Mouse (Mus musculus) c-Kit-positive CD71-positive TER-119-positive erythroid progenitor cells, embryonic 14.5 days (primary cell): Measurements from ENCODE around the gene Dgkd.
"Not testable (repeated sequence)": the region's sequence is repeated elsewhere in the genome, so short reads cannot be mapped to it uniquely, and the experiment has no call there.

Experiments used
- DNase-seq: peaks from one replicate; pipeline ENCODE4 v3.0.0-alpha.2; 2013; ENCODE audit warnings: low spot score

Dgkd gene

DNA sequence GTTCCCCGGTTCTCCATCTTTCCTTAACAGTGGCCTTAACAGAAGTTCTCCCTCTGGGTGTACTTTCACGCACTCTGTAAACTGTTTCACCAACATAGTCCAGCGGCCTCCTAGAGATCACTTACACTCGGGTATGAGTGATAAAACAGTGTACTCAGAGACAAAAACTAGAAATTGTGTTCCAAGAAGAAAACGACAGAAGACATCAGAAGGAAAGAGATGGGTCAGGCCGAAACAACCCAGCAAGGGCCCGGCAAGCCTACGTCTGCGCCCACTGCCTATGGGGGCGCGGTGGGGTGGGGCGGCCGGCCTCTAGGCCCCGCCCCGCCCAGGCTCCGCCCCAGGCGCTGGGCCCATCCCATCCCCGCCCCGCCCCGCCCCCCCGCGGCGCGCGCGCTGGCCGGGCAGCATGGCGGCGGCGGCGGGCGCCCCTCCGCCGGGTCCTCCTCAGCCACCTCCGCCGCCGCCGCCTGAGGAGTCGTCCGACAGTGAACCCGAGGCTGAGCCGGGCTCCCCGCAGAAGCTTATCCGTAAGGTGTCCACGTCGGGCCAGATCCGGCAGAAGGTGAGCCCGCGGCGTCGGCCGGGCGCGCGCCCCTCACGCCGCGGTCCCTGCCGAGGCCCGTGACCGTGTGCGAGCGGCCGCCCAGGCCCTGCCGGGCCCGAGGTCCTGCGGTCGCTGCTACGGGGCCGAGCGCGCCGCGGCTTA lies at the start of gene Dgkd:
TSS of gene Dgkd (plus strand) at position 396 of the 709 bp plus-strand sequence.
- peak; percentile 76 for DNase-seq

DNA sequence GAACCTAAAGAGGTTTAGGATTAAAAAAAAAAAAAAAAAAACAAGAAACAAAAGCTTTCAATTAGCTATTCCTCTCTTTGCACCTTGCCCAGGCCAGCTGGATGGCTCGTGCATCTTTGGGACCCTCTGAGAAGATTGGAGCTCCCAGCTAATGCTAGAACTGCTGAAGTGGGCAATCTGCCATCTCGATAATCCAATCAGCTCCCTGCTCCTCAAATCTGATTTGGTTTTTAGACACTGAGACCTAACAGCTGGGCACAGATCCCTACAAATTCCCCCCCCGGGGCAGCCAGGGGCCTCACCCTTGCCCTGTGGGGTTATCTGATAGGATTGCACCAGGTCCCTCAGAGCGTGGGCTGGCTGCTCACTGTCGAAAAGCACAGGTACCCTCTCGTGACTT lies 49.5 kb upstream of the Dgkd start, which contains the start of gene Sag:
TSS of gene Sag (plus strand) at position 105 of the 400 bp plus-strand sequence.
- no peak for DNase-seq

DNA sequence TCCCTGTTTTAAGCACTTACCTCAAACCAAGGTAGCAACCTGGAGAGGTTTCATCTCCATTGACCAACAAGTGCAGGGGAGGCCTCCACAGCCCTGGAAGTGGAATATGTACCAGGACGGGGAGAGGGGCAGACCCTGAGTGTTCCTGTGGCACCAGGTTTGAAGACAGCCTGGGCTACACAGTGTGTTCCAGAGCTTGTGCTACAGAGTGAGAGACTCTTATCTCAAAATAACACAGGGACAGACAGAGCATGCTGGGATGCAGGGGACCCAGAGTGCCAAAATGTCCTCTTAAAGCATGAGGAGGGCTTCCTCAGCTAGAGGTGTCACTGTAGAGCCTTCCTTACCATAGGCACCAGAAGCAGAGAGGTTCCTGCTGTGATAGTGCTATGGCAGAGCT lies 45.3 kb upstream of the Dgkd start:
- no peak for DNase-seq

DNA sequence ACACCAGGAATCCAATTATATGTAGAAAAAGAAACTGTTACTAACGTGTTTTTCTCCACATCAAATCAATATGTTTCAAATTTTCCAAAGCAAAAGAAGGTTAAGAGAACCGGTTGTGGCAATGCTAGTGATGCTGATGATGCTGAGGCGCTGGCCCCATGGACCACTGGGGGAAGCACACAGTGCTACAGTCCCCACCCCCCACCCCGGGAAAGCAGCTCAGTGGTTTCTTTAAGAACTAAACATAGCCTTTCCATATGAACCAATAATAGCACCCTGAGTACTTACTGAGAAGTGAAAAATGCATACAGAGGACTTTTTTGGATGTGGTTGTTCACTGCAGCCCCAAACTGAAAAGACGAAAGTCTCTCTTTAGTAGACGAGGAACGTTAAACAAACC lies 41.7 kb upstream of the Dgkd start:
- DNase-seq = no peak

- DNase-seq = no peak
Observed at GRCm38 (mm10) chr1:87812061-87812460, 41.0 kb upstream of the Dgkd start.

DNA sequence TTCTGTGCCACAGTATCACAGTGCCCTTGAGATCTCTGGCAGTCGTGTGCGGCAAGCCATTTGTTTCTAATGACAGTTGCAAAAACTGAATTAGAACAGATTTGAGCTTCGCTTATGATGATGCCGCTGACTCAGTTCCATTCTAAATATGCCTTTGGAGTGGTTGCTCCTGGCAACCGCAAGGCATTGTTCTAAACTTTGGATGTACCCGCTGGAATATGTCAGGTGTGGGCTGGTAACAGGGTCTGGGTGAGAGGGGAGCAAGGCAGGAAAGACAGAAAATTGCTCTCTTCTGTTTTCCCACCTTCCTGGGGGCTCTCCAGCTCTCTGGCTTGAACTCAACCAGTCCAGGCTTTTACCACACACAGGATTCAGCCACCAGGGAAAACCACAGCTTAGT lies 39.9 kb upstream of the Dgkd start:
- DNase-seq = no peak

- no peak for DNase-seq
Observed at GRCm38 (mm10) chr1:87813681-87814080, 39.4 kb upstream of the Dgkd start.

DNA sequence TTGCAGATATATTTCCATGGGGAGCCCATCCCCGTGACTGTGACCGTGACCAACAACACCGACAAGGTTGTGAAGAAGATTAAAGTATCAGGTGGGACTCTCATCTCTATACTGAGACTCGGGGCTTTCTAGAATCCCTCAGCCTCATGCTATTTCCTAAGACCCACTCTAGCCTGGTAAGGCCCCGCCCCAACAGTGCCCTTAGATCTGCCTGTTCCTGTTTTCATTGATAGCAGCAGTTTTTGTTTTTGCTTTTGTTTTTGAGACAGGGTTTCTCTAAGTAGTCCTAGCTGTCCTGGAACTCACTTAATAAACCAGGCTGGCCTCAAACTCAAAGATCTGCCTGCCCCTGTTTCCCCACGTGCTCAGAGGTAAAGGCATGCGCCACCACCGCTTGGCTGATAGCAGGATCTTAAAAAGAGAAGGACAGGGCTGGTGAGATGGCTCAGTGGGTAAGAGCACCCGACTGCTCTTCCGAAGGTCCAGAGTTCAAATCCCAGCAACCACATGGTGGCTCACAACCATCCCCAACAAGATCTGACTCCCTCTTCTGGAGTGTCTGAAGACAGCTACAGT lies 28.6 kb upstream of the Dgkd start:
- DNase-seq = no peak

GRCm38 (mm10) chr1:87825281-87825680 lies 27.8 kb upstream of the Dgkd start:
- no peak for DNase-seq

GRCm38 (mm10) chr1:87825991-87826390 lies 27.1 kb upstream of the Dgkd start:
- DNase-seq = no peak

- no peak for DNase-seq
Observed at GRCm38 (mm10) chr1:87826474-87826873, 26.6 kb upstream of the Dgkd start.

DNA sequence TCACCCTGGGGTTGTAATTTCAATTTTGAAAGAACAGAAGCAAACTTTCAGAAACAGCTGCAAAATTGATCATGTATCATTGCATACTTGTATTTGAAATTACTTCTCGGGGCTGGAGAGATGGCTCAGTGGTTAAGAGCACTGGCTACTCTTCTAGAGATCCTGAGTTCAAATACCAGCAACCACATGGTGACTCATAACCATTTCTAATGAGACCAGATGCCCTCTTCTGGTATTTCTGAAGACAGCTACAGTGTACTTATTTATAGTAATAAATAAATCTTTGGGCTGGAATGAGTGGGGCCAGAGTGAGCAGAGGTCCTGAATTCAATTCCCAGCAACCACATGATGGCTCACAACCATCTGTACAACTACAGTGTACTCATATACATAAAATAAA lies 25.6 kb upstream of the Dgkd start:
- DNase-seq = not testable (repeated sequence)

DNA sequence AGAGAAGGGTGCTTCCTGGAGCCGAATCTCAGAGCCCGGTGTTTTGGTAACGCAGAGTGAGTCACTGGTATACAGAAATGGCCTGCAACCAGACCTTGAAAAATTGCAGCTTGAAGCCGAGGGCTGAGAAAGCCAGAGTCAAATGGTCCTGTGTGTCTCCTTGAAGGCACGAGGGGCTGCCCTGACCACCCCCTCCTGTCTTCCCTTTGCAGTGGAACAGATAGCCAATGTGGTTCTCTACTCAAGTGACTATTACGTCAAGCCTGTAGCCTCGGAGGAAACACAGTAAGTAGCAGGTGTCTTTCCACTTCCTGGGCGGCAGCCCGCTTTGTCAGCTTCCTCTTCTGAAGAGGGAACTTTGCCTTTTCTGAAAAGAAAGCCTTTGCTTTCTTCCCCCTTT lies 24.9 kb upstream of the Dgkd start:
- DNase-seq = no peak

DNA sequence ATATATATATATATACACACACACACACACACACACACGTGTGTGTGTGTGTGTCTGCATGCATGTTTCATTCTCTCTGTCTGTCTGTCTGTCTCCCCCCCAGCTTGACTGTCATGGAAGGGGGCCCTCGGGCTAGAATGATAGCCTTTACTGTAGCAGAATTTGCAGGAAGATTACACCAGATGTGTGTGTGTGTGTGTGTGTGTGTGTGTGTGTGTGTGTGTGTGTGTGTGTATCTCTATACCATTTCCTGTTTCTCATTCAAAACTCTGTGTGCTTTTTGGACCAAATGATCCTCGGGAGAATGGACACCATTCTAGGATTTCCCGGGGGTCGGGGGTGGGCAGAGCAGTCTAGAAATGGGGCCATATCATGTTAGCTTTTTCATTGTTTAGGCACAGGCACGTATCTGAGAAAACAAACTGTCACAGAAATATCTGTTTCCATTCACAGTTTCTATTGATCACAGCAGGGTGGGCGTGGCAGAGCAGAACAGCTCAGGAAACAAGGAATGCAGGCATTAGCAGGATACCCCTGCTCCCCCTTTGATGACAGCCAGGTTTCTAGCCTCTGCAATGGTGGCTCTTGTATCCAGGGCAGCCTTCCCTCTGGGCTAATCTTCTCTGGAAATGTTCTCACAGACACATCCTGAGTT lies 24.0 kb upstream of the Dgkd start:
- no peak for DNase-seq

GRCm38 (mm10) chr1:87829621-87830211 lies 23.4 kb upstream of the Dgkd start:
- DNase-seq = no peak

DNA sequence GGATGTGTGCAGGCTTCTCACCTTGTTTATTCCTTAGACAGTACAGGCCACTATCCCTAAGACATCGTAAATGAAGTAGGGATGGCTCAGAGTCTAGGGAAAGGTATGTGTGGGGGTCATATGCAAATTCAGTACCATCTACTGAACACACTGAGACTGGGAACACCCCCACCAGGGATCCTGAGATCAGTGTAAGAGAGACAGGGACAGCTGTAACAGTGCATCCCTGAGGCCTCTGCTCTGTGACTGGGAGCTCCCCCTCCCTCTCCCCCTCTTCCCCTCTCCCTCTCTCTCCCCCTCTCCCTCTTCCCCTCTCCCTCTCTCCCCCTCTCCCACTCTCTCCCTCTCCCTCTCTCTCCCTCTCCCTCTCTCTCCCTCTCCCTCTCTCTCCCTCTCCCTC lies 16.6 kb upstream of the Dgkd start:
- DNase-seq = no peak

DNA sequence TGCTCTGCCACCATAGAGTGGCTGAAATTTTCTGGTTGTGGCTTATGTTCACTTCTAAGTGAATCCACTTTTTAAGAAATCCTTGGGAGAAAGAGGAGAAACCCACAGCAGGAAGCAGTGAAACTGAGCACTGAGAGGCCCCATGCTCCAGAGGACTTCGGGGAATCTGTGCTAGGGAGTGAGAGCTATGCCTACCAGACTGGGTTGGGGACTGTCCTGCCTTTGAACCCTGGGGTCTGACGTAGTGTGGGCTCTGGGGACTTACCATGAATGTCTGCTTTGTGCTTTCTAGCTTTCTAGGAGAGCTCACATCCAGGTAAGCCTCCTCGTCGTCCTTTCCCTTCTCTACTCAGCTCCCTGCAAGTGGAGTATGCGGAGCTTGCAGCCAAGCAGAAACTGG lies 16.1 kb upstream of the Dgkd start:
- no peak for DNase-seq

GRCm38 (mm10) chr1:87840411-87841208 lies 12.5 kb upstream of the Dgkd start:
- DNase-seq = no peak

- no peak for DNase-seq
Observed at GRCm38 (mm10) chr1:87846801-87847474, 6.1 kb upstream of the Dgkd start.

GRCm38 (mm10) chr1:87847475-87848168 lies 5.5 kb upstream of the Dgkd start:
- no peak for DNase-seq
